Mouse (Mus musculus) bone marrow, adult 2 months (tissue): ENCODE data around the gene Fam126b. TPM values are rescaled to one million over a fixed set of nuclear protein-coding genes. Genes with fewer than 3 reads are reported as not detected.
"Not testable (repeated sequence)": the region's sequence is repeated elsewhere in the genome, so short reads cannot be mapped to it uniquely, and the experiment has no call there.

Experiments used
- H3K27ac ChIP-seq: fragments of 200-500 bp; 2 replicates; pipeline ENCODE4 v1.5.1; 2012; ENCODE audit warnings: low read depth, mild to moderate bottlenecking, control low read depth, inconsistent platforms, low read length; ENCODE audit not compliant: control insufficient read depth, poor library complexity, insufficient read depth
- H3K4me1 ChIP-seq: fragments of 200-500 bp; 2 replicates; pipeline ENCODE4 v1.6.1; 2011; ENCODE audit warnings: low read length; ENCODE audit not compliant: control insufficient read depth, insufficient read depth
- H3K4me3 ChIP-seq: fragments of 200-500 bp; replicated peaks from 2 replicates; pipeline ENCODE3; 2011; ENCODE audit warnings: mild to moderate bottlenecking, low read depth, low read length, control low read depth; ENCODE audit not compliant: control insufficient read depth
- CTCF ChIP-seq: fragments of 200-500 bp; IDR thresholded peaks from 2 replicates; pipeline ENCODE4 v1.5.1; 2011; ENCODE audit warnings: low read length, control low read depth; ENCODE audit not compliant: control insufficient read depth, insufficient read depth
- POLR2A ChIP-seq: fragments of 200-500 bp; IDR thresholded peaks from 2 replicates; pipeline ENCODE4 v1.6.1; 2011; ENCODE audit warnings: low read depth, mild to moderate bottlenecking, control low read depth, low read length, borderline replicate concordance; ENCODE audit not compliant: control insufficient read depth
- WGBS: fragments of 180-500 bp; shearing (Covaris S2); methylation state at CpG from one replicate; pipeline ENCODE4 v1.1.7; 2018; 5-methylcytosine and 5-hydroxymethylcytosine counted together
- polyA plus RNA-seq: library from polyadenylated mRNA; stranded (reverse); fragments of >200 nt; gene quantifications from 2 replicates; pipeline ENCODE4 v1.2.4, GENCODE M21; 2011; ENCODE audit warnings: low replicate concordance; ENCODE audit not compliant: missing spikeins, insufficient read depth, insufficient read length

Gene Fam126b
- polyA plus RNA-seq = 4.0 and 6.3 TPM in 2 replicates

- Histone ChIP-seq H3K27ac (peak within 1 kb of the TSS; percentile 9; the same call in 1 of the 2 replicates), H3K4me1 (peaks cover 2% of the 10 kb centered on the region; the same call in 1 of the 2 replicates), H3K4me3 (peak within 1 kb of the TSS; percentile 80)
- under 1% methylated on average over 41 of the region's 41 CpGs for WGBS
- 0 out of 2 replicates have a peak, but pooled peaks have one; percentile 39 for TF ChIP-seq POLR2A
- TF ChIP-seq CTCF = no peak
Observed at GRCm38 (mm10) chr1:58586171-58586997, at the start of gene Fam126b, which contains the start of gene Ndufb3. Gene Fam126b, minus strand, starts transcription at chr1:58586323. Gene Ndufb3, plus strand, starts transcription at chr1:58586384.

GRCm38 (mm10) chr1:58628847-58629246 is 42.7 kb upstream of the Fam126b start:
- 43% methylated on average over 2 of the region's 2 CpGs for WGBS
- H3K27ac ChIP-seq, H3K4me1 ChIP-seq, H3K4me3 ChIP-seq: not testable (repeated sequence)

GRCm38 (mm10) chr1:58621996-58622748 is 36.0 kb upstream of the Fam126b start:
- WGBS = 77% methylated on average over 7 of the region's 7 CpGs
- Histone ChIP-seq H3K4me3 (no peak overlapping the region), H3K27ac (no peak overlapping the region), H3K4me1 (no peaks in the 10 kb centered on the region)
- TF ChIP-seq POLR2A (no peak), CTCF (no peak)

- TF ChIP-seq POLR2A (no peak), CTCF (no peak)
- H3K4me3 ChIP-seq = no peak overlapping the region
- H3K4me1 ChIP-seq = no peaks in the 10 kb centered on the region
- WGBS = 82% methylated on average over 3 of the region's 3 CpGs
- no peak overlapping the region for H3K27ac ChIP-seq
Observed at GRCm38 (mm10) chr1:58621251-58621650, 35.1 kb upstream of the Fam126b start.

GRCm38 (mm10) chr1:58618766-58619165 is 32.6 kb upstream of the Fam126b start:
- Histone ChIP-seq H3K27ac (no peak overlapping the region), H3K4me3 (no peak overlapping the region), H3K4me1 (no peaks in the 10 kb centered on the region)
- TF ChIP-seq CTCF = no peak
- no peak for TF ChIP-seq POLR2A
- WGBS = 78% methylated on average over 2 of the region's 2 CpGs

GRCm38 (mm10) chr1:58617978-58618668 is 32.0 kb upstream of the Fam126b start:
- Histone ChIP-seq H3K4me3 (no peak overlapping the region), H3K4me1 (no peaks in the 10 kb centered on the region), H3K27ac (peak overlapping the region; percentile 1; the same call in 1 of the 2 replicates)
- WGBS = 9% methylated on average over 6 of the region's 6 CpGs
- no peak for TF ChIP-seq CTCF
- no peak for TF ChIP-seq POLR2A

GRCm38 (mm10) chr1:58617076-58617475 is 31.0 kb upstream of the Fam126b start:
- Histone ChIP-seq H3K4me1 (no peaks in the 10 kb centered on the region), H3K27ac (no peak overlapping the region), H3K4me3 (no peak overlapping the region)
- WGBS = 79% methylated on average over 5 of the region's 5 CpGs
- TF ChIP-seq CTCF (no peak), POLR2A (no peak)

GRCm38 (mm10) chr1:58616176-58616575 is 30.1 kb upstream of the Fam126b start:
- H3K27ac ChIP-seq = no peak overlapping the region
- TF ChIP-seq POLR2A (no peak), CTCF (no peak)
- no peaks in the 10 kb centered on the region for H3K4me1 ChIP-seq
- WGBS = 68% methylated on average over 3 of the region's 3 CpGs
- no peak overlapping the region for H3K4me3 ChIP-seq
